ENCODE assay signal across 14 mouse cellular contexts in genomic region chr8:71579476-71579875, GRCm38 (mm10). TPM values are rescaled to one million over a fixed set of nuclear protein-coding genes. Genes with fewer than 3 reads are reported as not detected.
DNase-seq lines count a peak whose midpoint lies in the region; ATAC-seq and TF ChIP-seq lines count a peak whose summit lies in the region.
"Had no signal": no experiment of that assay in that cellular context is flagged by ENCODE, and none has a peak within 500 bp of the region (broad histone marks: within the 10 kb centered on the region; RNA-seq: fewer than 3 reads in every experiment).

No protein-coding gene starts in this region.

- H3K4me2 ChIP-seq in hindbrain, postnatal 0 days (ENCODE audit: low read depth, low read length), result no peak overlapping the region

- 54% methylated on average over 14 of the region's 14 CpGs for WGBS in hindbrain, postnatal 0 days
- 88% methylated on average over 14 of the region's 14 CpGs for WGBS in hindbrain, embryonic 10.5 days

- H3K9me3 ChIP-seq in hindbrain, postnatal 0 days (ENCODE audit: low read length), result no peaks in the 10 kb centered on the region
- H3K9me3 ChIP-seq in hindbrain, embryonic 10.5 days, result no peaks in the 10 kb centered on the region

- TF ChIP-seq CTCF in hindbrain, postnatal 0 days (IDR thresholded peaks at IDR 0.05; ENCODE audit: low read depth), result no peak

- H3K27ac ChIP-seq in hindbrain, postnatal 0 days, result no peak overlapping the region
- H3K27ac ChIP-seq in hindbrain, embryonic 10.5 days, result no peak overlapping the region

- H3K9ac ChIP-seq in hindbrain, postnatal 0 days (replicated peaks; ENCODE audit: low read length), result 0 out of 2 replicates have a peak overlapping the region, but pooled peaks have one; percentile 4

- H3K4me1 ChIP-seq in hindbrain, postnatal 0 days (ENCODE audit: insufficient read depth, low read length), result no peaks in the 10 kb centered on the region; the same call in 1 of the 2 replicates
- H3K4me1 ChIP-seq in hindbrain, embryonic 10.5 days (replicated peaks), result peaks cover 5% of the 10 kb centered on the region; the same call in 1 of the 2 replicates

- H3K36me3 ChIP-seq in hindbrain, postnatal 0 days (ENCODE audit: insufficient read depth, low read length), result peaks cover 15% of the 10 kb centered on the region
- peaks cover 26% of the 10 kb centered on the region for H3K36me3 ChIP-seq in hindbrain, embryonic 10.5 days

- H3K4me3 ChIP-seq in hindbrain, postnatal 0 days (ENCODE audit: low read length), result no peak overlapping the region
- no peak overlapping the region for H3K4me3 ChIP-seq in hindbrain, embryonic 10.5 days

- no peaks in the 10 kb centered on the region for H3K27me3 ChIP-seq in hindbrain, postnatal 0 days (ENCODE audit: insufficient read depth, low read length)
- H3K27me3 ChIP-seq in hindbrain, embryonic 10.5 days (ENCODE audit: insufficient read depth, poor library complexity, severe bottlenecking), result peaks cover 31% of the 10 kb centered on the region

- DNase-seq in cerebellum, postnatal 10 days, result peak; percentile 61 to 66
- DNase-seq in hindbrain, postnatal 0 days (ENCODE audit: low spot score), result peak; percentile 42
- no peak for DNase-seq in hindbrain, embryonic 10.5 days (ENCODE audit: low spot score)
- DNase-seq in adrenal gland, postnatal 14 days, result peak; percentile 86
- DNase-seq in heart, postnatal 36 days, result peak; percentile 56 to 69
- no peak for DNase-seq in B cell, adult 2 months
- DNase-seq in kidney, postnatal 4 days, result no peak
- DNase-seq: kidney, postnatal 10 days; lung, adult 18-20 months; retina, postnatal 1 day had no signal

- no peak for ATAC-seq in cerebellum, adult (ENCODE audit: insufficient number of reproducible peaks, low FRiP score, low TSS enrichment)
- no peak for ATAC-seq in hindbrain, postnatal 0 days

- intact Hi-C loops in heart, postnatal 36 days (cut with DNase I), result no loop called here

RNA-seq across cellular contexts. Expression of gene Slc27a1, which starts 10.8 kb away (rescaled TPM):
- total RNA-seq in hindbrain, postnatal 0 days (2014; rRNA removed), result 210 and 238 TPM in 2 replicates
- 127 and 152 TPM in 2 replicates for polyA plus RNA-seq in hindbrain, postnatal 0 days (2015; fragmentation: Nextera tagmentation; extraction: Ambion mirVana)
- polyA plus RNA-seq in hindbrain, embryonic 10.5 days (2016; fragmentation: Nextera tagmentation; extraction: Ambion mirVana), result 24.1 and 28.9 TPM in 2 replicates
- 91.6 and 93.6 TPM in 2 replicates for total RNA-seq in adrenal gland, postnatal 14 days (2021)
- 100 to 1,000 TPM; 171 to 223 TPM for total RNA-seq in heart, postnatal 36 days (2021)

RNA-seq across cellular contexts. Expression of gene Pgls, which starts 12.5 kb away (rescaled TPM):
- total RNA-seq in hindbrain, postnatal 0 days (2014; rRNA removed), result 344 and 379 TPM in 2 replicates
- polyA plus RNA-seq in hindbrain, postnatal 0 days (2015; fragmentation: Nextera tagmentation; extraction: Ambion mirVana), result 272 and 275 TPM in 2 replicates
- polyA plus RNA-seq in hindbrain, embryonic 10.5 days (2016; fragmentation: Nextera tagmentation; extraction: Ambion mirVana), result 254 and 268 TPM in 2 replicates
- 212 and 250 TPM in 2 replicates for total RNA-seq in adrenal gland, postnatal 14 days (2021)
- 10 to 100 TPM; 64.7 to 69.7 TPM for total RNA-seq in heart, postnatal 36 days (2021)

RNA-seq across cellular contexts. Expression of gene Nxnl1, which starts 13.1 kb away (rescaled TPM):
- total RNA-seq in hindbrain, postnatal 0 days (2014; rRNA removed), result not detected in 2 replicates
- polyA plus RNA-seq in hindbrain, postnatal 0 days (2015; fragmentation: Nextera tagmentation; extraction: Ambion mirVana), result 0.20 TPM in 1 of 2 replicates, not detected in the other
- not detected in 2 replicates for polyA plus RNA-seq in hindbrain, embryonic 10.5 days (2016; fragmentation: Nextera tagmentation; extraction: Ambion mirVana)
- total RNA-seq in adrenal gland, postnatal 14 days (2021), result 0.53 and 1.0 TPM in 2 replicates
- total RNA-seq in heart, postnatal 36 days (2021), result under 1 TPM in 1 of 2 experiments, not detected in 1; 0.19 TPM
- polyA plus RNA-seq: forebrain, embryonic 16.5 days had no signal

RNA-seq across cellular contexts. Expression of gene Fam129c, which starts 18.0 kb away (rescaled TPM):
- 6.0 TPM in 2 replicates for total RNA-seq in hindbrain, postnatal 0 days (2014; rRNA removed)
- polyA plus RNA-seq in hindbrain, postnatal 0 days (2015; fragmentation: Nextera tagmentation; extraction: Ambion mirVana), result 3.3 and 4.0 TPM in 2 replicates
- polyA plus RNA-seq in hindbrain, embryonic 10.5 days (2016; fragmentation: Nextera tagmentation; extraction: Ambion mirVana), result 5.0 and 5.3 TPM in 2 replicates
- total RNA-seq in adrenal gland, postnatal 14 days (2021), result 2.6 and 6.2 TPM in 2 replicates
- 1 to 10 TPM in 1 of 2 experiments, under 1 TPM in 1; 0.58 to 1.2 TPM for total RNA-seq in heart, postnatal 36 days (2021)

RNA-seq across cellular contexts. Expression of gene Tmem221, which starts 20.8 kb away (rescaled TPM):
- total RNA-seq in hindbrain, postnatal 0 days (2014; rRNA removed), result 1.3 TPM in 1 of 2 replicates, not detected in the other
- polyA plus RNA-seq in hindbrain, postnatal 0 days (2015; fragmentation: Nextera tagmentation; extraction: Ambion mirVana), result 0.18 and 0.29 TPM in 2 replicates
- 0.18 and 0.26 TPM in 2 replicates for polyA plus RNA-seq in hindbrain, embryonic 10.5 days (2016; fragmentation: Nextera tagmentation; extraction: Ambion mirVana)
- total RNA-seq in adrenal gland, postnatal 14 days (2021), result 1.8 and 4.2 TPM in 2 replicates
- under 1 TPM in 1 of 2 experiments, not detected in 1; 0.22 TPM for total RNA-seq in heart, postnatal 36 days (2021)
- total RNA-seq: left cerebral cortex, postnatal 36 days had no signal
- polyA plus RNA-seq: midbrain, postnatal 0 days had no signal

Comparison
In these comparisons a context has a peak if more than half of its experiments do, and no peak if none do; other contexts are left out.
1. DNase-seq: peak in cerebellum, postnatal 10 days (2 of 2), hindbrain, postnatal 0 days (single experiment), adrenal gland, postnatal 14 days (single experiment) and heart, postnatal 36 days (2 of 2); none in hindbrain, embryonic 10.5 days (single experiment), B cell, adult 2 months (0 of 2) and kidney, postnatal 4 days (0 of 2).